Mouse (Mus musculus) intestine, embryonic 16.5 days (tissue): ENCODE measurements around the gene Col9a2. TPM values are rescaled to one million over a fixed set of nuclear protein-coding genes. Genes with fewer than 3 reads are reported as not detected.

ENCODE experiments used
- ATAC-seq: fragments of 200-750 bp; cut with Nextera tagmentation; 2 replicates; pipeline ENCODE4 v1.8.0; 2017; ENCODE audit warnings: moderate TSS enrichment, moderate library complexity
- H3K27ac ChIP-seq: fragments of 300-500 bp; sonication (generic); 2 replicates; pipeline ENCODE4 v1.5.1; 2014; ENCODE audit warnings: mild to moderate bottlenecking, low read length
- H3K27me3 ChIP-seq: fragments of 300-500 bp; sonication (generic); replicated peaks from 2 replicates; pipeline ENCODE4 v1.6.1; 2014; ENCODE audit warnings: low read length, control low read depth, mixed read lengths; ENCODE audit not compliant: control insufficient read depth, insufficient read depth
- H3K36me3 ChIP-seq: fragments of 300-500 bp; sonication (generic); 2 replicates; pipeline ENCODE4 v1.6.1; 2014; ENCODE audit warnings: low read length, control low read depth; ENCODE audit not compliant: control insufficient read depth, insufficient read depth
- H3K4me1 ChIP-seq: fragments of 300-500 bp; sonication (generic); 2 replicates; pipeline ENCODE4 v1.6.1; 2014; ENCODE audit warnings: low read length, control low read depth, mixed read lengths; ENCODE audit not compliant: control insufficient read depth, insufficient read depth
- H3K4me2 ChIP-seq: fragments of 300-500 bp; sonication (generic); 2 replicates; pipeline ENCODE4 v1.6.1; 2014; ENCODE audit warnings: low read depth, low read length, control low read depth
- H3K4me3 ChIP-seq: fragments of 300-500 bp; sonication (generic); 2 replicates; pipeline ENCODE4 v1.5.1; 2014; ENCODE audit warnings: mild to moderate bottlenecking, low read length
- H3K9ac ChIP-seq: fragments of 300-500 bp; sonication (generic); 2 replicates; pipeline ENCODE4 v1.6.1; 2014; ENCODE audit warnings: low read depth, low read length
- H3K9me3 ChIP-seq: fragments of 300-500 bp; sonication (generic); 2 replicates; pipeline ENCODE4 v1.6.1; 2016; ENCODE audit warnings: low read length, control low read depth; ENCODE audit not compliant: control insufficient read depth
- WGBS: fragments of 180-500 bp; shearing (Covaris S2); extraction: QIAGEN DNeasy Blood & Tissue Kit; methylation state at CpG from one replicate; pipeline ENCODE4 v1.1.7; 2014; 5-methylcytosine and 5-hydroxymethylcytosine counted together
- polyA plus RNA-seq: library from polyadenylated mRNA; unstranded; fragments of >200 nt; fragmentation: Nextera tagmentation; extraction: Ambion mirVana; gene quantifications from 2 replicates; pipeline ENCODE4 v1.2.1, GENCODE M21; 2015

The Col9a2 gene
- polyA plus RNA-seq, 1 experiment from 2014 or later = 4.5 TPM

DNA sequence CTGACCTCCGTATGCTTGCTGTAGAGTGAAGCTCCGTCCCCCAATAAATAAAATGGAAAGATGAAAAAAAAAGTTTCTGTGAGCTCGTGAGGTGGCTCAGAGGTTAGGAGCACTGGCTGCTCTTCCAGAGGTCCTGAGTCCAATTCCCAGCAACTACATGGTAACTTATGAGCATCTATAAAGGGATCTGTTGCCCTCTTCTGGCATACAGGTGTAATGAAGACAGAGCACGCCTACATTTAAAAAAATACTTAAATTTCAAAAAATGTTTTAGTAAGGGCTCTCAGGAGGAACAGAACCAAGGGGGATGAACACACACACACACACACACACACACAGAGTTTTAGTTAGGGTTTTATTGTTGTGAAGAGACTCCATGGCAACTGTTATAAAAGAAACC lies 7.7 kb upstream of the Col9a2 start:
- H3K4me2 ChIP-seq = no peak overlapping the region
- H3K4me1 ChIP-seq = no peaks in the 10 kb centered on the region
- no peaks in the 10 kb centered on the region for H3K9me3 ChIP-seq
- no peak for ATAC-seq
- H3K27ac ChIP-seq = no peak overlapping the region
- no peak overlapping the region for H3K9ac ChIP-seq
- no peaks in the 10 kb centered on the region for H3K36me3 ChIP-seq
- no peaks in the 10 kb centered on the region for H3K27me3 ChIP-seq
- WGBS = 57% methylated on average over 4 of the region's 4 CpGs
- H3K4me3 ChIP-seq = no peak overlapping the region

DNA sequence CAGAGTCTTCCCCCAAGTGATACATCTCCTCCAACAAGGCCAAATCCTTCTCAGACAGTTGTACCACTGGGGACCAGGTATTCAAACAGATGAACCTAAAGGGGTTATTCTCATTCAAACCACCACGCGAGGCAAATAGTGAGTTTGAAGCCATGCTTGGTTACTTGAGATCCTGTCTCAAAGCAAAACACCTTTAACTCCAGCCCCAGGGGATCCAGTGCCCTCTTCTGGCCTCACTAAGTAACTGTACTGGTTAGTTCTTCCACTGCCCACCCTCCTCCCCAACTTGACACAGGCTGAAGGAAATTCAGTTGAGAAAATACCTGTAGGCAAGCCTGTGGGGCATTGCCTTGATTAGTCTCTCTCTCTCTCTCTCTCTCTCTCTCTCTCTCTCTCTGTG lies 6.2 kb upstream of the Col9a2 start:
- H3K27me3 ChIP-seq = no peaks in the 10 kb centered on the region

DNA sequence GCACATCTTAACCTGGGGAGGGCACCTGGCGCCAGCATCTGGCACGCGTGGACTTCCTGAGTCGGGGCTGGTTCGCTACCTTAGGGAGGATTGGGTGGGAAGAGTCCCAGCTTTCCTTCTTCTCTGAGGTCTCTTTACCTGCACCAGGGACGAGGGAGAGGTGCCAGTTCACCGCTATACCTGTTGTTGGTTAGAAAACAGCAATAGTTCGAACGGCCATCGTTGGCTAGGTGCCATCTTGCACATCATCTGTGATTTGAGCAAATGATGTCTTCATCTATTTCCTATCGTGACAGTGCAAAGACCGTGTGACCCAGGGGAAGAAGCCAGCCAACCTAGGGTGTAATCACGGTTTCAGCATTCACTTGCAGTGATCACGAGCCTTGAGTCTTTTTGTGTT lies 1.1 kb downstream of the Col9a2 start:
- peak; percentile 18; the same call in 1 of the 2 replicates for ATAC-seq
- peak overlapping the region; percentile 83 for H3K4me2 ChIP-seq
- 63% methylated on average over 14 of the region's 14 CpGs for WGBS
- no peaks in the 10 kb centered on the region for H3K36me3 ChIP-seq
- H3K9me3 ChIP-seq = no peaks in the 10 kb centered on the region
- no peak overlapping the region for H3K9ac ChIP-seq
- peak overlapping the region; percentile 88; the same call in 1 of the 2 replicates for H3K27ac ChIP-seq
- peaks cover 8% of the 10 kb centered on the region; the same call in 1 of the 2 replicates for H3K27me3 ChIP-seq
- H3K4me1 ChIP-seq = peaks cover 20% of the 10 kb centered on the region
- H3K4me3 ChIP-seq = peak overlapping the region; percentile 50

More for the DNA sequence above, 6.2 kb upstream of the Col9a2 start:
- no peaks in the 10 kb centered on the region for H3K4me1 ChIP-seq
- no peak overlapping the region for H3K4me2 ChIP-seq
- no peak overlapping the region for H3K4me3 ChIP-seq
- H3K27ac ChIP-seq = no peak overlapping the region
- 75% methylated on average over 2 of the region's 2 CpGs for WGBS
- ATAC-seq = no peak
- no peaks in the 10 kb centered on the region for H3K36me3 ChIP-seq
- H3K9me3 ChIP-seq = no peaks in the 10 kb centered on the region
- H3K9ac ChIP-seq = no peak overlapping the region

DNA sequence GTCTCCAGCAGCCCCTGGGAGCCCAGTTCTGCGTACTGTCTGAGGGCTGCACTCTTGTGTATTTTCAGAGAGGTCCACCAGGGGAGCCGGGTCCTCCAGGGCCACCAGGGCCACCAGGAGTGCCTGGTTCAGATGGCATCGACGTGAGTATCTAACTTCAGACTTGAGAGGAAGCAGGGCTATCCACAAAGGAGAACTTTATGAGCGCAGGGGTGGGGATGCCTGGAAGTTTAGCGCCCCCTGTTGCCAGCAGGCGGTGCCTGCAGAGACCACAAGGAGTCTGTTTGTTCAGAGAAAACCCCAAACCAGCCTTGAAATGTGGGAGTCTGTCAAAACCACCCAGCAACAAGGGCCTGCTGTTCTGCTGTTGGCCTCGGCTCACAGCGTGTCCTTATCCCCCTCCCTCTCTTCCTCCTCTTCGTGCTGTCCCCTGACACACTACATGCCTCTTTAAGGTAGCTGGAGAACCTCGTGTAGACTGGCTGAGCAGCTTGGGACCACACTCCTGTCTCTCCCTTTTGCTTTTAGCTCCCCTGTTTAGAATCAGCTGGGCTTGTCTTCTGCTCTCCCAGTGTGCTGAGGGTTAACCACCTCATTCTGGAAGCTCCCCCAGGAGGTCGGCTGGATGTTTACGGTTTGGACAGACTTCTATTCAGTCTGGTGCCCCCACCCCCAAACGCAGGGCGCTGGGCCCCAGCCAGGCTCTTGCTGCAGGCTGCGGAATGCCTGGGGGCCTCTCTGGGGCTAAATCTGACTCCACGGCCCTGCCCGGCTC lies 1.9 kb downstream of the Col9a2 start:
- H3K27me3 ChIP-seq = peaks cover 8% of the 10 kb centered on the region; the same call in 1 of the 2 replicates
- peak overlapping the region; percentile 88 for H3K27ac ChIP-seq
- H3K9me3 ChIP-seq = no peaks in the 10 kb centered on the region
- peak overlapping the region; percentile 33 for H3K4me2 ChIP-seq
- H3K36me3 ChIP-seq = no peaks in the 10 kb centered on the region
- H3K4me3 ChIP-seq = peak overlapping the region; percentile 2; the same call in 1 of the 2 replicates
- 10% methylated on average over 18 of the region's 18 CpGs for WGBS
- peaks cover 20% of the 10 kb centered on the region for H3K4me1 ChIP-seq
- H3K9ac ChIP-seq = peak overlapping the region; percentile 51; the same call in 1 of the 2 replicates
- peak; percentile 75 for ATAC-seq

DNA sequence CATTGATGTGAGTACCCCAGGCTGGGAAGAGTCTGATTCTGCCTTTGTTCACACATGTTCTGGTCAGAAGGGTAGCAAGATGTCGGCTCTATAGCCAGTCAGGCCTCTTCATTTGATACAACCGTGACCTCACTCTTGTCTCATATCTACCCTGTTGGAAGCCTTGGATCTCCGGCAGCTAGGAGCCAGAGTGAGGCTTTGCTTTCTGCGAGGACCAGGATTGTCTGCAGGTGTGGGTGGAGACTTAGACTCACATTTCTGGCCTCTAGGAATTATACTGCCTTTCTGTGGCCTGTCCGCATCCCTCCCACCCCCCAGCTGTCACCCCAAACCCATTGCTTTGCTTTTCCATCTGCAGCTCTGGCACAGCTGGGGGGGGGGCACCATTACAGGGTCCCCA lies 3.3 kb downstream of the Col9a2 start:
- 75% methylated on average over 5 of the region's 5 CpGs for whole genome bisulfite sequencing
- no peak overlapping the region for H3K9ac ChIP-seq
- H3K4me2 ChIP-seq = no peak overlapping the region
- H3K27ac ChIP-seq = no peak overlapping the region
- H3K4me3 ChIP-seq = no peak overlapping the region
- peaks cover 20% of the 10 kb centered on the region for H3K4me1 ChIP-seq
- H3K36me3 ChIP-seq = no peaks in the 10 kb centered on the region
- ATAC-seq = no peak
- peaks cover 8% of the 10 kb centered on the region; the same call in 1 of the 2 replicates for H3K27me3 ChIP-seq
- no peaks in the 10 kb centered on the region for H3K9me3 ChIP-seq

DNA sequence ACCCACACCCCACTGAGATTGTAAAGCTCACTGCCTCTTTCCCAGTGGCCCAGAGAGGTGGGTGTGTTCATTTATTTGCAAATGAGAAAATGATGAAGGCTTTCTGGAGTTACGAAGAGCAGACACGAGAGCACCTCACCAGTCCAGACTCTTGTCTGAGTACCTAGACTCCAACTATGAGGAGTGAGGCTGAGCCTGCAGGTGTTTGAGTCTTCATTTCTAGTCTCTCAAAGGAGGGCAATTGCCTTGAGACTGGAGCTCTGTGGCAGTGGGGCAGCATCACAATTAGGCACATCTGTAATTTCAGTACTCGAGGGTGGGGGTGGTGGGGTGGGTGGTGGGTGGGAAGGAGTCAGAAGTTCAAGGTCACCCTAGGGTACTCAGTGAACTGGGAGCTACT lies 3.8 kb downstream of the Col9a2 start:
- H3K4me1 ChIP-seq = peaks cover 20% of the 10 kb centered on the region
- H3K27me3 ChIP-seq = peaks cover 8% of the 10 kb centered on the region; the same call in 1 of the 2 replicates
- H3K4me3 ChIP-seq = no peak overlapping the region
- WGBS = 72% methylated on average over 3 of the region's 3 CpGs
- no peaks in the 10 kb centered on the region for H3K9me3 ChIP-seq
- H3K9ac ChIP-seq = no peak overlapping the region
- no peak overlapping the region for H3K27ac ChIP-seq
- ATAC-seq = no peak
- H3K4me2 ChIP-seq = no peak overlapping the region
- H3K36me3 ChIP-seq = no peaks in the 10 kb centered on the region

DNA sequence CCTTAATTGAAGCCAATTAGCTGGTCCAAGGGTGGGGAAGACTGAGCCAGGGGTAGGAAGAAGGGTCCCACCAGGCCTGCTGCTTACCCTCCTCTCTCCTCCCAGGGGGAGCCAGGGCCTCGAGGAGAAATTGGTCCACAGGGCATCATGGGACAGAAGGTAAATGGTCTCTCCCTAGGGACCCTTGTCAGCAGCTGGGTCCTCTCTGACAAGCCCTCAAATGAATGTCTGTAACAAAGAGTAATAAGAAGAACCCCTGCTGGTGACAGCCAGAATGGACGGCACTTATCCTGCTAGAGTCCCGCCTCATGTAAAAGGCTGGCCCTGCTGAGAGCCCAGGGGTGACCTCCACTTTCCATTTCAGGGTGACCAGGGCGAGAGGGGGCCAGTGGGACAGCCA lies 12.7 kb downstream of the Col9a2 start:
- no peak for ATAC-seq
- no peak overlapping the region for H3K4me2 ChIP-seq
- no peak overlapping the region for H3K4me3 ChIP-seq
- no peaks in the 10 kb centered on the region for H3K4me1 ChIP-seq
- no peaks in the 10 kb centered on the region for H3K36me3 ChIP-seq
- no peaks in the 10 kb centered on the region for H3K9me3 ChIP-seq
- WGBS = 45% methylated on average over 4 of the region's 4 CpGs
- H3K27me3 ChIP-seq = no peaks in the 10 kb centered on the region
- H3K27ac ChIP-seq = no peak overlapping the region
- H3K9ac ChIP-seq = no peak overlapping the region

DNA sequence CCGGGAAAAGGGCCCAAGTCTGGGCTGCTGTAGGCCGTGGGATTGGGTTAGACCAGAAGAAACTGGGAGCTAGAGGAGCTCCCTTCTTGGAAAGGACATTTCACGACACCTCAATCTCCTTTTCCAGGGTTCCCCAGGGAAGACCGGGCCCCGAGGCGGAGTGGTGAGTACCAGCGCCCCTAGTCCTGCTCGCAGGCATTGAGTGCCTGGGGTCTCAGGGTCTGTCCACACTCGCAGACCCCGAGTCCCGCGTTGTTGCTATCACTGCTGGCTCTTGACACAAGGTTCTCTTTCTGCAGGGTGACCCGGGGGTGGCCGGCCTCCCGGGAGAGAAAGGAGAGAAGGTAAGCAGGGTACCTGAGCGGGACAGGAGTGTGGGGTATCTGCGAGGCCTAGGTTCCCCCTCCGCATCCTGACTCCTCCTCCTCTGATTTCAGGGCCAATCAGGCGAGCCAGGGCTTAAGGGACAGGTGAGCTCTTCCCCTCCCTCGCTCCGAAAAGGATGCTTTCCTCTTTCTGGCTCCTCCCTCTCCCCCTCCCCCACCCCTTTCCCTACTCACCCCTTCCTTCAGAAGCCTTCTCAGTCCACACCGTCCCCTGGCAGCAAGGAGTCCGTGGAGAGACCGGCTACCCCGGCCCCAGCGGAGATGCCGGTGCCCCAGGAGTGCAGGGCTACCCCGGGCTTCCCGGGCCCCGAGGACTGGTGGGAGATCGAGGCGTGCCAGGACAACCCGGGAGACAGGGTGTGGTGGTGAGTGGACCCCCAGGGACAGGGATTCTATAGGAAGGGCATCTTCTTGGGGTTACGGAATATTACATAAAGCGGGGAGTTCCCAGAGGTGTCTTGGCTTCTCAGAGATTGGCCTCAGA lies 13.5 kb downstream of the Col9a2 start:
- ATAC-seq = no peak
- Histone ChIP-seq H3K4me2 (no peak overlapping the region; the same call in 1 of the 2 replicates), H3K4me3 (no peak overlapping the region)

DNA sequence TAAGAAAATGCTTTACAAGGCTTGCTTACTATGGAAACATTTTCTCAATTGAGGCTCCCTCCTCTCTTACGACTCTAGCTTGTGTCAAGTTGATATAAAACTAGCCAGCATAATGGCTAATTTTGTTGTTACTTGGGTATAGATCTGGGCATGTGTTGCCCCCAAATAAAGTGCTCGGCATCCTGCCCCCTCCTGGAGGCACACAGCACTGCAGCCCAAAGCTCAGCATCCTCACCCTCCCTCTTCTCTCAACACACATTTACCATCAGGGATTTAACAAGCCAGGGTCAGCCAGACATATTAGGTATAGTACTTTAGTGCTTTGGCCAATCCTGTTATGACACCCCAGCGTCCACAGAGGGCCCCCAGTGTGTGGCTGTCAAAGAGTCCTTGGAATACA lies 17.2 kb downstream of the Col9a2 start:
- no peak for ATAC-seq
- no peak overlapping the region for H3K9ac ChIP-seq

More for the DNA sequence above, 13.5 kb downstream of the Col9a2 start:
- Histone ChIP-seq H3K9ac (no peak overlapping the region), H3K4me1 (no peaks in the 10 kb centered on the region), H3K36me3 (no peaks in the 10 kb centered on the region), H3K27ac (no peak overlapping the region), H3K27me3 (no peaks in the 10 kb centered on the region), H3K9me3 (no peaks in the 10 kb centered on the region)
- WGBS = 19% methylated on average over 35 of the region's 35 CpGs

More for the DNA sequence above, 17.2 kb downstream of the Col9a2 start:
- 37% methylated on average over 3 of the region's 3 CpGs for WGBS
- H3K27me3 ChIP-seq = no peaks in the 10 kb centered on the region
- H3K4me3 ChIP-seq = no peak overlapping the region
- no peak overlapping the region for H3K4me2 ChIP-seq
- no peaks in the 10 kb centered on the region for H3K9me3 ChIP-seq
- H3K36me3 ChIP-seq = no peaks in the 10 kb centered on the region
- no peak overlapping the region for H3K27ac ChIP-seq
- H3K4me1 ChIP-seq = no peaks in the 10 kb centered on the region
